Mouse (Mus musculus) limb, embryonic 14.5 days (tissue): Measurements from ENCODE around the gene AU040320. TPM values are rescaled to one million over a fixed set of nuclear protein-coding genes. Genes with fewer than 3 reads are reported as not detected.

Source experiments
- ATAC-seq: fragments of 200-750 bp; cut with Nextera tagmentation; 2 replicates; pipeline ENCODE4 v1.8.0; 2017; ENCODE audit warnings: low read depth, moderate number of reproducible peaks, moderate TSS enrichment; ENCODE audit not compliant: low FRiP score
- DNase-seq: peaks from one replicate; pipeline ENCODE4 v3.0.0-alpha.2; 2015; ENCODE audit warnings: low spot score
- H3K27ac ChIP-seq: fragments of 300-500 bp; sonication (generic); replicated peaks from 2 replicates; pipeline ENCODE4 v1.5.1; 2014; ENCODE audit warnings: low read depth, mild to moderate bottlenecking, low read length, moderate library complexity, mixed read lengths
- H3K27me3 ChIP-seq: fragments of 300-500 bp; sonication (generic); 2 replicates; pipeline ENCODE4 v1.6.1; 2014; ENCODE audit warnings: low read length, mixed read lengths; ENCODE audit not compliant: control insufficient read depth, insufficient read depth
- H3K36me3 ChIP-seq: fragments of 300-500 bp; sonication (generic); 2 replicates; pipeline ENCODE4 v1.6.1; 2014; ENCODE audit warnings: mild to moderate bottlenecking, low read length, moderate library complexity, mixed read lengths; ENCODE audit not compliant: control insufficient read depth, insufficient read depth
- H3K4me1 ChIP-seq: fragments of 300-500 bp; sonication (generic); 2 replicates; pipeline ENCODE4 v1.6.1; 2014; ENCODE audit warnings: antibody characterized with exemption, low read length, mixed read lengths; ENCODE audit not compliant: control insufficient read depth, insufficient read depth
- H3K4me2 ChIP-seq: fragments of 300-500 bp; sonication (generic); replicated peaks from 2 replicates; pipeline ENCODE4 v1.6.1; 2014; ENCODE audit warnings: low read depth, mild to moderate bottlenecking, low read length, moderate library complexity; ENCODE audit not compliant: severe bottlenecking
- H3K4me3 ChIP-seq: fragments of 300-500 bp; sonication (generic); replicated peaks from 2 replicates; pipeline ENCODE4 v1.5.1; 2014; ENCODE audit warnings: low read length
- H3K9ac ChIP-seq: fragments of 300-500 bp; sonication (generic); 2 replicates; pipeline ENCODE4 v1.6.1; 2014; ENCODE audit warnings: mild to moderate bottlenecking, low read depth, low read length, moderate library complexity; ENCODE audit not compliant: severe bottlenecking
- H3K9me3 ChIP-seq: fragments of 300-500 bp; sonication (generic); 2 replicates; pipeline ENCODE4 v1.6.1; 2016; ENCODE audit warnings: low read length; ENCODE audit not compliant: control insufficient read depth
- POLR2A ChIP-seq: fragments of 200-500 bp; IDR thresholded peaks from 2 replicates; pipeline ENCODE4 v1.8.0; 2012; ENCODE audit warnings: inconsistent platforms, mild to moderate bottlenecking, moderate library complexity, borderline replicate concordance; ENCODE audit not compliant: insufficient read depth, insufficient read length; ENCODE audit errors: extremely low read depth
- WGBS: fragments of 180-500 bp; shearing (Covaris S2); extraction: QIAGEN DNeasy Blood & Tissue Kit; methylation state at CpG from one replicate; pipeline ENCODE4 v1.1.7; 2014; 5-methylcytosine and 5-hydroxymethylcytosine counted together
- polyA plus RNA-seq, 2 experiments: library from polyadenylated mRNA; depleted of rRNA in 1 of 2; stranded (reverse) in 1 of 2; unstranded in 1 of 2; fragments of >200 nt; fragmentation: Nextera tagmentation in 1 of 2; extraction: Ambion mirVana in 1 of 2; gene quantifications; 2 replicates each; pipeline versions ENCODE4 v1.2.1 to v1.2.3; 2012 to 2014

AU040320 gene
- polyA plus RNA-seq (2012; rRNA removed) = 27.7 and 31.8 TPM in 2 replicates
- polyA plus RNA-seq (2014; fragmentation: Nextera tagmentation; extraction: Ambion mirVana) = 21.1 and 22.9 TPM in 2 replicates

- TF ChIP-seq POLR2A = 0 out of 2 replicates have a peak, but pooled peaks have one; percentile 62
- no peaks in the 10 kb centered on the region for H3K27me3 ChIP-seq
- peaks cover 23% of the 10 kb centered on the region for H3K4me1 ChIP-seq
- ATAC-seq (peak; percentile 99), DNase-seq (peak; percentile 98)
- WGBS = under 1% methylated on average over 49 of the region's 71 CpGs
- peaks cover 23% of the 10 kb centered on the region for H3K36me3 ChIP-seq
- H3K4me2 ChIP-seq = peak within 1 kb of the TSS; percentile 99
- peak within 1 kb of the TSS; percentile 67 for H3K4me3 ChIP-seq
- H3K9ac ChIP-seq = peak within 1 kb of the TSS; percentile 75
- peak within 1 kb of the TSS; percentile 89 for H3K27ac ChIP-seq
- no peaks in the 10 kb centered on the region for H3K9me3 ChIP-seq
These were observed at the start of gene AU040320, which contains the start of gene Ncdn for GRCm38 (mm10) chr4:126753268-126754230. Gene AU040320 (plus strand): TSS chr4:126753544. Gene Ncdn (minus strand): TSS chr4:126753438.

- no peak overlapping the region for H3K4me3 ChIP-seq
- TF ChIP-seq POLR2A = no peak
- no peak overlapping the region for H3K9ac ChIP-seq
- no peak overlapping the region for H3K27ac ChIP-seq
- H3K36me3 ChIP-seq = peaks cover 80% of the 10 kb centered on the region
- 58% methylated on average over 12 of the region's 12 CpGs for WGBS
- ATAC-seq = peak; percentile 80; the same call in 1 of the 2 replicates
- H3K27me3 ChIP-seq = no peaks in the 10 kb centered on the region
- H3K9me3 ChIP-seq = no peaks in the 10 kb centered on the region
- no peaks in the 10 kb centered on the region for H3K4me1 ChIP-seq
- peak; percentile 28 for DNase-seq
- no peak overlapping the region for H3K4me2 ChIP-seq
These were observed 46.5 kb upstream of the AU040320 start for GRCm38 (mm10) chr4:126706630-126707438.

GRCm38 (mm10) chr4:126707439-126707826, 45.9 kb upstream of the AU040320 start:
- no peak overlapping the region for H3K4me3 ChIP-seq
- WGBS = 80% methylated on average over 5 of the region's 5 CpGs
- no peaks in the 10 kb centered on the region for H3K9me3 ChIP-seq
- TF ChIP-seq POLR2A = no peak
- no peak for DNase-seq
- H3K4me2 ChIP-seq = no peak overlapping the region
- H3K27ac ChIP-seq = no peak overlapping the region
- H3K27me3 ChIP-seq = no peaks in the 10 kb centered on the region
- H3K36me3 ChIP-seq = peaks cover 79% of the 10 kb centered on the region
- ATAC-seq = no peak
- H3K4me1 ChIP-seq = no peaks in the 10 kb centered on the region
- H3K9ac ChIP-seq = no peak overlapping the region

GRCm38 (mm10) chr4:126732111-126732510, 21.2 kb upstream of the AU040320 start:
- no peak for TF ChIP-seq POLR2A
- ATAC-seq = no peak
- Histone ChIP-seq H3K4me2 (no peak overlapping the region; the same call in 1 of the 2 replicates), H3K27ac (no peak overlapping the region), H3K9me3 (no peaks in the 10 kb centered on the region), H3K4me1 (0 out of 2 replicates have a peak, but pooled peaks cover 3% of the 10 kb centered on the region), H3K36me3 (no peaks in the 10 kb centered on the region), H3K27me3 (peaks cover 72% of the 10 kb centered on the region), H3K4me3 (0 out of 2 replicates have a peak overlapping the region, but pooled peaks have one; percentile 1), H3K9ac (no peak overlapping the region)
- 2% methylated on average over 18 of the region's 18 CpGs for WGBS
- DNase-seq = no peak
